Mouse (Mus musculus): ENCODE data around the gene Cnn3.

Gene Cnn3

GRCm38 (mm10) chr3:121425861-121426620 is at the start of gene Cnn3:
Gene Cnn3 (plus strand): TSS chr3:121426497.
- in situ Hi-C loops (cut with MboI; ENCODE audit: low pct_unique_long_range_greater_than_20kb in 1 of 2, low sequenced_read_pairs in 2 of 2, unreplicated experiment in 1 of 2) = no loop called here

DNA sequence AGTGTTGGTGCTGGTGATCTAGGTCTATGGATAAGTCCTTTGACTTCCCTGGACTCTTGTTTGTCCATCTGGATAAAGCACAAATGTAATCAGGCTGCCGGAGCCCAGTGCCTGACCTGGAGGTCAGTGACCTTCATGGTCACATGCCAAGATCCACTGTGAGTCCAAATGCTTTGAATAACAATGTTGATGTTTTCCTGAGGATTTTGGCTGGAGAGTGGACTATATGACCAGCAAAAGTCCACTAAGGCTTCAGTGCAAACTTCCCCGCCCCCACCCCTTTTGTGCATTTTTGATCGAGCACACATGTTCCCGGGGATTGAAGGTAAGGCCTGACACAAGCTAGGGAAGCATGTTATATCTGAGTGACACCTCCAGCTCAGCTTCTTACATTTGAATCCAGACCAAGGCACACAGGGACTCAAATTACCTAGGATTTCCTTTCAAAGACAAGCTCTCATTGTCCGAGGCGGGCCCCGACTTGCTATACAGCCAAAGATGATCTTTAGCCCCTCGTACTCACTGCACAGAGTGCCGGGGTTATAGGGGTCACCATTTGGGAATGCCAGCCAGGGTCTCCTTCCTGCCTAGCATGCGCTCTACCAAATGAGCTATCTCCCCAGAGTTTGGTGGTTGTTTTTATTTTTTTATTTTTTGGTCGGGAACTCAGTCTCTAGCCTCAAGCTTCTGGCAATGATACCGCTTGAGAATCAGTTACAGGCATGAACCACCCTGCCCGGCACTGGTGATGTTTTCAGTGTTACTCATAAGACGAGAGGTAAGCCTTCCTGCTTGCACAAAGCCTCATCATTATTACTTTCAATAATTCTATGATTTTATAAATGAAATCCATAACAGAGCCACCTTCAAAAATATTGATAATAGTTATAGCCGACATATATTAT is 47.3 kb upstream of the Cnn3 start:
- in situ Hi-C loops (cut with MboI; ENCODE audit: low pct_unique_long_range_greater_than_20kb in 1 of 2, low sequenced_read_pairs in 2 of 2, unreplicated experiment in 1 of 2) = no loop called here

GRCm38 (mm10) chr3:121379699-121380098 is 46.6 kb upstream of the Cnn3 start:
- in situ Hi-C loops (cut with MboI; ENCODE audit: low pct_unique_long_range_greater_than_20kb in 1 of 2, low sequenced_read_pairs in 2 of 2, unreplicated experiment in 1 of 2) = no loop called here

GRCm38 (mm10) chr3:121387471-121388009 is 38.8 kb upstream of the Cnn3 start:
- in situ Hi-C loops (cut with MboI; ENCODE audit: low pct_unique_long_range_greater_than_20kb in 1 of 2, low sequenced_read_pairs in 2 of 2, unreplicated experiment in 1 of 2) = no loop called here

DNA sequence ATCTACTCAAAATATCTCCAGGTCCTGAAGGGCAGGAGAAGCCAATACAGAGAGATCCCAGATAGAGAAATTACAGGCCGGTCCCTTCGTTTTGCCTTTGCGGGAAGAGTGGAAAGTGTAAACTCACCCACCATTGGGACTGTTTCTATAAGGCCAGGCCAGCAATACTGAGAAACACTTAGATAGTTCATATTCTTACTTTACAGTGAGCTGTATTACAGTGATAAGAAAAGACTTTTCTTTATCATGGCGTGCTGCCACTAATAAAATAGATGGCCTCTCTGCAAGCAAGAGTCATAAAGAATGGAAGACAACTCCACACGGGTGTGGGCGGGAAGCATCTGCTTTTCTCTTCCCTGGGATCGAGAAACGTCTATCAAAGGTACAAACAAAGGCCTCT is 36.9 kb upstream of the Cnn3 start:
- in situ Hi-C loops (cut with MboI; ENCODE audit: low pct_unique_long_range_greater_than_20kb in 1 of 2, low sequenced_read_pairs in 2 of 2, unreplicated experiment in 1 of 2) = no loop called here

GRCm38 (mm10) chr3:121389860-121390530 is 36.3 kb upstream of the Cnn3 start:
- in situ Hi-C loops (cut with MboI; ENCODE audit: low pct_unique_long_range_greater_than_20kb in 1 of 2, low sequenced_read_pairs in 2 of 2, unreplicated experiment in 1 of 2) = no loop called here

- in situ Hi-C loops (cut with MboI; ENCODE audit: low pct_unique_long_range_greater_than_20kb in 1 of 2, low sequenced_read_pairs in 2 of 2, unreplicated experiment in 1 of 2) = no loop called here
Measured at GRCm38 (mm10) chr3:121390724-121391123, 35.6 kb upstream of the Cnn3 start.

DNA sequence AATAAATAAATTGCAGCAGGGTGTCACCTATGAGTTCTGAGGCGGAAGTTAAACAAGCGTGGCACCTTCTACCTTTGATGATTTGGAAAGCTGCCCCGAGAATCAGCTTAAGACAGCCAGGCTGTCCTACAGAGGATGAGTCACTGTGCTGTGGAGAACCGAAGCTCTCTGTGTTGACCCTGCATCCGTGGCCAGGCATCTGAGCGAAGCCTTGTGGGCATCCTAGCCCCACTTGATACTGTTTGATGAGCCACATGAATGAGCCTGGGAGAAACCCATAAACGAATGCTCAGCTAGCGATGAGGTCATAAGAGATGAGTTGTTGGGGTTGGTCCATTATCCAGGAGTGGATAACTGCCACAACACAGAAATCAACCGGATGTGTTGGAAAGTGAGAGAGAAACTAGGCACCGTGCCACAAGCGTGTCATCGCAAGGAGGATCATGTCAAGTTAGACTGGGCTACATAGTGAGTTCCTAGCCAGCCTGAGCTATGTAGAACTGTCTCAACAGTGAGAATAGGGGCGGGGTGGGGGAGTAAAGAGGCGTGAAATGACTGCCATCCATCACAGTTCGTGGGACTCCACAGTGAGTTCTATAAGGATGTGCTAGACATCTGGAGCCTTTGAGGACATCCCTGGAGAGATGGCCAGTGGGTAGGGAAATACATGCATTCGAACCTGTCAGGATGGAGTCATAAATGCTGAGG is 30.6 kb upstream of the Cnn3 start:
- in situ Hi-C loops (cut with MboI; ENCODE audit: low pct_unique_long_range_greater_than_20kb in 1 of 2, low sequenced_read_pairs in 2 of 2, unreplicated experiment in 1 of 2) = no loop called here

DNA sequence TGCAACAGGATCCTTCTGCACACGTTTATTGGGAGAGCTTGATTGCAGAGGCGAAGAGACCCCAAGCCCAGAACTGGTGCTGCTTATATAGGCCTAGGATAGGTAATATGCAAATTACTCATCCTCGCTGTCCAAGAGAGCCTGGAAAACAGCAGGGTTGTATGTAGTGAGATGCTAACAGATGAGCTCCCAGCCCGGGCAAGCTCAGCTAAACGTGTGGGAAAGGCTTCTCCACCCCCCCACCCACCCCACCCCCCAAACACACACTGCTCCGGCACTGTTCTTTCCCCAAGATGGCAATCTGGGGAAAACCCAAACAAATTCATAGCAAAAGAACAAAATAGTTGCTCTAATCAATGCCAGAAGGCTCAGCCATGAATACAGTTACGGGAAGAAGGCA is 29.7 kb upstream of the Cnn3 start:
- in situ Hi-C loops (cut with MboI; ENCODE audit: low pct_unique_long_range_greater_than_20kb in 1 of 2, low sequenced_read_pairs in 2 of 2, unreplicated experiment in 1 of 2) = no loop called here

- in situ Hi-C loops (cut with MboI; ENCODE audit: low pct_unique_long_range_greater_than_20kb in 1 of 2, low sequenced_read_pairs in 2 of 2, unreplicated experiment in 1 of 2) = no loop called here
Measured at GRCm38 (mm10) chr3:121397007-121397406, 29.3 kb upstream of the Cnn3 start.

GRCm38 (mm10) chr3:121401384-121401783 is 24.9 kb upstream of the Cnn3 start:
- in situ Hi-C loops (cut with MboI; ENCODE audit: low pct_unique_long_range_greater_than_20kb in 1 of 2, low sequenced_read_pairs in 2 of 2, unreplicated experiment in 1 of 2) = no loop called here

DNA sequence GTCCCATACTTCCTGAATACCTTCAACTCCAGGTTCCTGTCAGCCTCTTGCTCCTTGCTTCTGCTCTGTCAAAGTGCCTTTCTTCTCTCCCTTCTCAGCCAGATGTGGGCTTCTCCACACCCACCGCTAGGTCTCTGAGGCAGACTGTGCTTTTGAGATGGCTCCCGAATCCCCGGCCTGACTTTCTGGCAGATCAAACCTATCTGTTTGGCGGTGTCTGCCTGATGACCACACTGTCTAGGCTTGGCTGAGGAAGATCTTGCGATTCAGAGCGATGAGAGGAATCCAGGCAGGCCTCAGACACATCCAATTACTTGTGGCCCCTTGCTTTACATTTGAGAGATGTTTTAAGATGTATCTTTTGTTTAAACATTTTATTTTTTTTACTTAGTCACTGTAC is 24.2 kb upstream of the Cnn3 start:
- in situ Hi-C loops (cut with MboI; ENCODE audit: low pct_unique_long_range_greater_than_20kb in 1 of 2, low sequenced_read_pairs in 2 of 2, unreplicated experiment in 1 of 2) = no loop called here

DNA sequence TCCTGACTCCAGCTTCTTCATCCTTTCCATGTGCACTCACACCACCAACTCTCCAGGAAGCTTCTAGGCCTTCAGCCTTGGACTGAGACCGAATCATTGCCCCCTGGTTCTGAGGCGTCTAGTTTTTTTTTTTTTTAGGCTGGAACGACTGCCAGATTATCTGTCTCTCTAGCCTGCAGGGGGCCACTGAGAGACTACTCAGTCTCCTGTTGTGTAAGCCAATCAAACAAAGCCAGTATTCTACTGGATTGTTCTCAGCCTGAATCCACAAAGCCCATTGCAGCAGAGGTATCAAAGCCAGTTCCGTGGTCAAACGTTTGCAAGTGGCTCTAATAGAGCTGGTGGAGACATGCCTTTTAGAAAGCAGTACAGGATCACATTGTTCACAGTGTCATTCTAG is 22.8 kb upstream of the Cnn3 start:
- in situ Hi-C loops (cut with MboI; ENCODE audit: low pct_unique_long_range_greater_than_20kb in 1 of 2, low sequenced_read_pairs in 2 of 2, unreplicated experiment in 1 of 2) = no loop called here

- in situ Hi-C loops (cut with MboI; ENCODE audit: low pct_unique_long_range_greater_than_20kb in 1 of 2, low sequenced_read_pairs in 2 of 2, unreplicated experiment in 1 of 2) = no loop called here
Measured at GRCm38 (mm10) chr3:121405101-121405500, 21.2 kb upstream of the Cnn3 start.

DNA sequence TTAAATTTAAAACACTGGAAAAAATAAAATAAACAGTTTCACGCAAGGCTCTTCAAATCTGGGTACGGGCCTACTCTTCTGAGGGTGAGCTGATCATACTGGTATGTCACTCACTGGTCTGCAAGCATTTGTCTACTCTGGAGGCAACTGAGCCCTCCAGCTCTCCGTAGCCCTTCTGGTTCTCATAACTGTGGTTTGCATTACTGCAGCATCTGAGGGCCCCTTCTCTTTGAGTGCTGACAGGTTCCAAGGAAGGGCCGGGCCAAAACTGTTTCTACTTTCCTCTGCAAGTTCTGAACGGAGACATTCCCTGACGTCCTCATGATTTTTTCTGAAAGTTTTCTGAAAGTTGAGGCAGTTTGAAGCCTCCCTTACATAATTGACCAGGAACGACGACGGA is 18.9 kb upstream of the Cnn3 start:
- in situ Hi-C loops (cut with MboI; ENCODE audit: low pct_unique_long_range_greater_than_20kb in 1 of 2, low sequenced_read_pairs in 2 of 2, unreplicated experiment in 1 of 2) = no loop called here

- in situ Hi-C loops (cut with MboI; ENCODE audit: low pct_unique_long_range_greater_than_20kb in 1 of 2, low sequenced_read_pairs in 2 of 2, unreplicated experiment in 1 of 2) = no loop called here
Measured at GRCm38 (mm10) chr3:121408386-121408785, 17.9 kb upstream of the Cnn3 start.

- in situ Hi-C loops (cut with MboI; ENCODE audit: low pct_unique_long_range_greater_than_20kb in 1 of 2, low sequenced_read_pairs in 2 of 2, unreplicated experiment in 1 of 2) = no loop called here
Measured at GRCm38 (mm10) chr3:121411450-121411849, 14.8 kb upstream of the Cnn3 start.
